Mouse (Mus musculus) olfactory bulb, adult 2 months (tissue): ENCODE data around the gene Adipor1.

Source experiments
- CTCF ChIP-seq: fragments of 200-500 bp; IDR thresholded peaks from 2 replicates; pipeline ENCODE4 v1.5.1; 2012; ENCODE audit warnings: low read depth, mild to moderate bottlenecking, low read length, moderate library complexity; ENCODE audit not compliant: insufficient read depth
- POLR2A ChIP-seq: fragments of 200-500 bp; IDR thresholded peaks from 2 replicates; pipeline ENCODE4 v1.6.1; 2012; ENCODE audit warnings: mild to moderate bottlenecking, low read depth, low read length, moderate library complexity; ENCODE audit not compliant: insufficient read depth

DNA sequence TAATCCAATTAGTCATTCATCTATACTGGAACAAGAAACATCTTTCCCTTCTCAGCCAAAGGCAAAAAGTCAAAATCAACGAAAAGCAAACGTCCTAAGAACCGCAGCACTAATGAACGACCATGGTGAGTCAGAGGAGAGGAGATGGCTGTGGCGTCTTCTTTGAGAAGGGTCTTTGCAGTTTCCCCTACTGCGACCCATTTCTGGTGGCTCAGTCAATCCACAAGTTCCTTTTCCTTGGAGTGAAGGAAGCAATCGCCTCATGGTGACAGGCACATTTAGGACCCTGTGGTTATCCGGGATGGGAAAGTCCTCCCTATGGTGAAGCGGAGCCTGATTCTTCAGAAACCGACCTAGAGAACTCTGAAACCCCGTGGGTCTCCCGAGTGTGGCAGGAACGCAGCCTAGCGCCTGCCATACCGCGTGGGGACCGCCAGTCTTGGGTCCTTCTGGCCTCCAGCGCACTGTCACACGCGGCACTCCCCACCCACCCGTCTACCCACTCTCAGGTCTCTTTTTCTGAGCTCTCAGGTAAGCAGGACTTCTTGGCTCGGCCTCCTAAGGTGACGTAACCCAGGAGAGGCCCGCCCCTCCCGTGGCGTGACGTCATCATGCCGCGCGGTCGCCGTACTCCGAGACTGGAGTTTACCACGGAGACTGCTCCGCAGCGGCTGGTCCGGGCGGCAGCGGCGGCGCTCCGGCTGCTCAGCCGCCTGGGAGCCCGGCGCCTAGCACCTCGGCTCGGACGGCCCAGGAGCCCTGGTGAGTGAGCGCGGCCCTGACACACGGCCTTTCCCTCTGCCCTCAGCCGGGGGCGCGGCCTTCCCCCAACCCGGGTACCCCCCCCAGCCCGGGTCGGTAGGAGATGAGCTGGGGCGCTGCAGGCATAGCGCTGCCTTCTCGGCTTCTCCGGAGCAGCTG, 40.0 kb downstream of the Adipor1 start, which contains the start of gene Klhl12:
- TF ChIP-seq POLR2A (no peak), CTCF (no peak)
